Mouse (Mus musculus): ENCODE results near the gene Slc9a5. TPM values are rescaled to one million over a fixed set of nuclear protein-coding genes. Genes with fewer than 3 reads are reported as not detected.

Slc9a5 gene
- polyA plus RNA-seq, 1 experiment, result 33.5 TPM

- H3K27ac ChIP-seq (ENCODE audit: control insufficient read depth, insufficient read depth, low read depth, low read length), result no peak overlapping the region; the same call in 1 of the 2 replicates
- peaks cover 5% of the 10 kb centered on the region for H3K36me3 ChIP-seq (ENCODE audit: control insufficient read depth, insufficient read depth, low read length)
- H3K27me3 ChIP-seq (ENCODE audit: control insufficient read depth, insufficient read depth, low read length), result no peaks in the 10 kb centered on the region
- no peaks in the 10 kb centered on the region; the same call in 1 of the 2 replicates for H3K4me1 ChIP-seq (ENCODE audit: control insufficient read depth, insufficient read depth, low read length)
- no peak for TF ChIP-seq CTCF (IDR thresholded peaks at IDR 0.05; ENCODE audit: control insufficient read depth, insufficient read depth, insufficient replicate concordance, low read depth, low read length)
- no peak for TF ChIP-seq POLR2A (IDR thresholded peaks at IDR 0.05; ENCODE audit: control insufficient read depth, low read depth, low read length)
- no peak overlapping the region for H3K4me3 ChIP-seq (ENCODE audit: control insufficient read depth, low read depth, low read length)
Measured at GRCm38 (mm10) chr8:105393089-105393787, 44.6 kb downstream of the Slc9a5 start.

DNA sequence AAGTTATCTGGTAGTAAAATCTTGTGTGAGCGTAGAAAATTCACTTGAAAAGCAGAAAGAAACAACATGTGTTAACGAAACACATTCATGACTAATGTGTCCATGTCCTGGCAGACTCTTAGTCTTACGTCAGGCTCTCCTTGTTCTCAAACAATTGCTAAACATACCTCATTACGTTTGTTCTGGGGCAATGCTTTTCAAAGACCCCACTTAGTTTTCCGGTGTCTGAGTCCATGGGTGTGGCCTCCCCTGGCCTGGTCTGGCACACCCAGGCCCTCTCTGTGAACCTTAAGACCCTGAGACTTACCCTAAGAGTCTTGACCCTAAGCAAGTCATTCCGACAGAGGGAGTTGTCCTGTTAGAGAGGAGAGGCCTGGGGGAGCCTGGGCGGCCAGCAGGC, 45.3 kb downstream of the Slc9a5 start:
- no peaks in the 10 kb centered on the region for H3K27me3 ChIP-seq (ENCODE audit: control insufficient read depth, insufficient read depth, low read length)
- H3K27ac ChIP-seq (ENCODE audit: control insufficient read depth, insufficient read depth, low read depth, low read length), result peak overlapping the region; percentile 7; the same call in 1 of the 2 replicates
- H3K4me3 ChIP-seq (ENCODE audit: control insufficient read depth, low read depth, low read length), result peak overlapping the region; percentile 48; the same call in 1 of the 2 replicates
- no peak for TF ChIP-seq CTCF (IDR thresholded peaks at IDR 0.05; ENCODE audit: control insufficient read depth, insufficient read depth, insufficient replicate concordance, low read depth, low read length)
- no peak for TF ChIP-seq POLR2A (IDR thresholded peaks at IDR 0.05; ENCODE audit: control insufficient read depth, low read depth, low read length)
- no peaks in the 10 kb centered on the region; the same call in 1 of the 2 replicates for H3K4me1 ChIP-seq (ENCODE audit: control insufficient read depth, insufficient read depth, low read length)
- peaks cover 6% of the 10 kb centered on the region for H3K36me3 ChIP-seq (ENCODE audit: control insufficient read depth, insufficient read depth, low read length)

DNA sequence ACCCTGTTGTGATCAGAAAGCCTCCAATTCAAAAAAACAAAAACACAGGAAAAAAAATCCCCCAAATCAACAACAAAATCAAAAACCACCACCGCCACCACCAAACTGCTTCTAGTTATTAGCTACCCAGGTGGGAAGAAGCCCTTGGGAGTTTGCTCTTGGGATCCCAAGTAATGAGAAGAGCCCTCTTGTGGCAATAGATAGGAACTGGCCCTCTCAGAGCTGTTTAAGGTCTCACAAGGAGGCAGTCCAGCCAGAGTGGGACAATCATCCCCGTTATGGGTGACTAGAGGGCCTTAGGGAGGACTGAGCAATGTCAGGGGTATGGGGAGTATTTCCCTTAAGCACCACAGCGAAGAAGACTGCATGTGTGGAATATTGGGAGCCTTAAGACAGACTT, 49.1 kb downstream of the Slc9a5 start:
- Histone ChIP-seq H3K27me3 (ENCODE audit: control insufficient read depth, insufficient read depth, low read length) (no peaks in the 10 kb centered on the region), H3K4me1 (ENCODE audit: control insufficient read depth, insufficient read depth, low read length) (no peaks in the 10 kb centered on the region; the same call in 1 of the 2 replicates), H3K4me3 (ENCODE audit: control insufficient read depth, low read depth, low read length) (no peak overlapping the region), H3K27ac (ENCODE audit: control insufficient read depth, insufficient read depth, low read depth, low read length) (no peak overlapping the region), H3K36me3 (ENCODE audit: control insufficient read depth, insufficient read depth, low read length) (peaks cover 6% of the 10 kb centered on the region)
- no peak for TF ChIP-seq POLR2A (IDR thresholded peaks at IDR 0.05; ENCODE audit: control insufficient read depth, low read depth, low read length)
- TF ChIP-seq CTCF (IDR thresholded peaks at IDR 0.05; ENCODE audit: control insufficient read depth, insufficient read depth, insufficient replicate concordance, low read depth, low read length), result no peak

DNA sequence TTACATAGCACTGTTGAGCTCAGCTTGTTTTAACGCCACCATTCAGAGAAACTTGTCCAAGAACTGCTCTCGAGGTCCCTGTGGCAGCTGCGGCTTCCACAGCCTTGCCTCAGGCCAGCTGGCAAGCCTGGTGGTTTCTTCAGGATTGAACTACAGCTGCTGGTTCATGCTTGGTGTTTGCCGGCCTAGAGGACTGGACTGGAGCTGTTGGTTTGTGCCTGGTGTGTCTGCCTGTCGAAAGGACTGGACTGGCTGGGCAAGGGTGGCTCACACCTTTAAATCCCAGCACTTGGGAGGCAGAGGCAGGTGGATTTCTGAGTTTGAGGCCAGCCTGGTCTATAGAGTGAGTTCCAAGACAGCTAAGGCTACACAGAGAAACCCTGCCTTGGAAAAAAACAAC, 51.4 kb downstream of the Slc9a5 start:
- no peaks in the 10 kb centered on the region for H3K4me1 ChIP-seq (ENCODE audit: control insufficient read depth, insufficient read depth, low read length)
- H3K4me3 ChIP-seq (ENCODE audit: control insufficient read depth, low read depth, low read length), result no peak overlapping the region
- no peaks in the 10 kb centered on the region for H3K27me3 ChIP-seq (ENCODE audit: control insufficient read depth, insufficient read depth, low read length)
- H3K36me3 ChIP-seq (ENCODE audit: control insufficient read depth, insufficient read depth, low read length), result peaks cover 3% of the 10 kb centered on the region
- TF ChIP-seq CTCF (IDR thresholded peaks at IDR 0.05; ENCODE audit: control insufficient read depth, insufficient read depth, insufficient replicate concordance, low read depth, low read length), result no peak
- no peak for TF ChIP-seq POLR2A (IDR thresholded peaks at IDR 0.05; ENCODE audit: control insufficient read depth, low read depth, low read length)
- H3K27ac ChIP-seq (ENCODE audit: control insufficient read depth, insufficient read depth, low read depth, low read length), result no peak overlapping the region

GRCm38 (mm10) chr8:105403467-105403866, 54.8 kb downstream of the Slc9a5 start:
- Histone ChIP-seq H3K36me3 (ENCODE audit: control insufficient read depth, insufficient read depth, low read length) (peaks cover 2% of the 10 kb centered on the region), H3K27ac (ENCODE audit: control insufficient read depth, insufficient read depth, low read depth, low read length) (no peak overlapping the region), H3K27me3 (ENCODE audit: control insufficient read depth, insufficient read depth, low read length) (no peaks in the 10 kb centered on the region), H3K4me1 (ENCODE audit: control insufficient read depth, insufficient read depth, low read length) (no peaks in the 10 kb centered on the region), H3K4me3 (ENCODE audit: control insufficient read depth, low read depth, low read length) (no peak overlapping the region)
- TF ChIP-seq POLR2A (IDR thresholded peaks at IDR 0.05; ENCODE audit: control insufficient read depth, low read depth, low read length), result no peak

GRCm38 (mm10) chr8:105404496-105404895, 55.9 kb downstream of the Slc9a5 start:
- no peaks in the 10 kb centered on the region for H3K27me3 ChIP-seq (ENCODE audit: control insufficient read depth, insufficient read depth, low read length)
- TF ChIP-seq CTCF (IDR thresholded peaks at IDR 0.05; ENCODE audit: control insufficient read depth, insufficient read depth, insufficient replicate concordance, low read depth, low read length) (no peak), POLR2A (IDR thresholded peaks at IDR 0.05; ENCODE audit: control insufficient read depth, low read depth, low read length) (no peak)
- no peak overlapping the region for H3K4me3 ChIP-seq (ENCODE audit: control insufficient read depth, low read depth, low read length)
- no peaks in the 10 kb centered on the region; the same call in 1 of the 2 replicates for H3K36me3 ChIP-seq (ENCODE audit: control insufficient read depth, insufficient read depth, low read length)
- no peaks in the 10 kb centered on the region for H3K4me1 ChIP-seq (ENCODE audit: control insufficient read depth, insufficient read depth, low read length)
- no peak overlapping the region for H3K27ac ChIP-seq (ENCODE audit: control insufficient read depth, insufficient read depth, low read depth, low read length)

DNA sequence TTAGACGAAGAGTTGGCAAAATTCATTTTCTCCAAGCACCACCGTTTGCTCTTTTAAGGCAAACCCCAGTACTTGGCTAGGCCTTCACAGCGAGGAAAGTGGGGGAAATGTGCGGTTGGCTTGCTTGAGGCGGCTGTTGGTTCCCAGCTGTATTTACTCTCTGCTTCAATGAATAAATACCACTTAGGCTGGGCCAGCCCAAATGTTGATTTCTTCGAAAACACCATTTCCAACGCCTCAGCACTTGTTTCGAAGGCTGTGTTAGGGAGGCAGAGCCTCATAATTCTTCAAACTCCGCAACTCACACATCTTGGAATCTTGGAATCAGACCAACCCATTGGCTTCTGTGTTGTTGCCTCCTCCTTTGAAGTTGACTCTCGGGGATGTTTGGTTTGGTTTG, 57.8 kb downstream of the Slc9a5 start:
- Histone ChIP-seq H3K4me1 (ENCODE audit: control insufficient read depth, insufficient read depth, low read length) (no peaks in the 10 kb centered on the region), H3K36me3 (ENCODE audit: control insufficient read depth, insufficient read depth, low read length) (no peaks in the 10 kb centered on the region; the same call in 1 of the 2 replicates), H3K4me3 (ENCODE audit: control insufficient read depth, low read depth, low read length) (no peak overlapping the region), H3K27me3 (ENCODE audit: control insufficient read depth, insufficient read depth, low read length) (no peaks in the 10 kb centered on the region), H3K27ac (ENCODE audit: control insufficient read depth, insufficient read depth, low read depth, low read length) (no peak overlapping the region)
- TF ChIP-seq CTCF (IDR thresholded peaks at IDR 0.05; ENCODE audit: control insufficient read depth, insufficient read depth, insufficient replicate concordance, low read depth, low read length) (no peak), POLR2A (IDR thresholded peaks at IDR 0.05; ENCODE audit: control insufficient read depth, low read depth, low read length) (no peak)
